Mouse (Mus musculus): ENCODE measurements at regions not wholly inside any gene's neighbourhood (a gene's known extent, or its start where the extent isn't known, plus 50 kb on each side); places are given as distances from the start of the nearest gene placed in this dataset.

DNA sequence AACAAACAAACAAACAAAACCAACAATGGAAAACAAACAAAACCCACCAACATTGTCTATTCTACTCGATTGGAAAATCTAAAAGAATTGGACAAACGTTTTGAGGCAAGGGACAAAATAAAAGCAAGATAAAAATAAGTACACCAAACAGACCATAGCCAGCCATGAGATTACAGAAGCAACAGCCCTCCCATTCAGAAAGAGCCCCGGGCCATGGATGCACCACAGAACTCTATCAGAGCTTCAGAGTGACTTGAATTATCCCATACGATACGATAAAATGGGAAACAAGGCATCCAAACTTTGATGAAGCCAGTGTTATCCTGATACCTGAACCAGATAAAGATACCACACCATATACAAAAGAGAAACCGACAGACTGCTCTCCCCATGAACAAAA is 68.7 kb downstream of the Npepl1 start:
- H3K9ac ChIP-seq (ENCODE audit: low read depth, low read length, severe bottlenecking) = no peak overlapping the region
- H3K4me3 ChIP-seq (replicated peaks; ENCODE audit: low read length) = no peak overlapping the region
- 82% methylated on average over 6 of the region's 6 CpGs for WGBS
- DNase-seq (ENCODE audit: low spot score) (no peak), ATAC-seq (ENCODE audit: low FRiP score, low read depth) (no peak)
- no peaks in the 10 kb centered on the region for H3K36me3 ChIP-seq (ENCODE audit: control insufficient read depth, insufficient read depth, low read length)
- H3K4me1 ChIP-seq (ENCODE audit: control insufficient read depth, insufficient read depth, low read length) = no peaks in the 10 kb centered on the region
- TF ChIP-seq POLR2A (IDR thresholded peaks at IDR 0.05; ENCODE audit: borderline replicate concordance, extremely low read depth, insufficient read depth, insufficient read length) = no peak
- no peak overlapping the region for H3K4me2 ChIP-seq (replicated peaks; ENCODE audit: low read depth, low read length, severe bottlenecking)
- H3K27me3 ChIP-seq (ENCODE audit: control insufficient read depth, insufficient read depth, low read length) = no peaks in the 10 kb centered on the region
- H3K27ac ChIP-seq (replicated peaks; ENCODE audit: low read depth, low read length) = no peak overlapping the region
- no peaks in the 10 kb centered on the region for H3K9me3 ChIP-seq (ENCODE audit: control insufficient read depth, low read length)

GRCm38 (mm10) chr2:174184797-174185196 is 74.6 kb downstream of the Npepl1 start:
- Histone ChIP-seq H3K9ac (ENCODE audit: low read depth, low read length, severe bottlenecking) (no peak overlapping the region), H3K27ac (replicated peaks; ENCODE audit: low read depth, low read length) (no peak overlapping the region), H3K4me1 (ENCODE audit: control insufficient read depth, insufficient read depth, low read length) (no peaks in the 10 kb centered on the region), H3K27me3 (ENCODE audit: control insufficient read depth, insufficient read depth, low read length) (no peaks in the 10 kb centered on the region), H3K36me3 (ENCODE audit: control insufficient read depth, insufficient read depth, low read length) (no peaks in the 10 kb centered on the region), H3K4me2 (replicated peaks; ENCODE audit: low read depth, low read length, severe bottlenecking) (no peak overlapping the region), H3K4me3 (replicated peaks; ENCODE audit: low read length) (no peak overlapping the region), H3K9me3 (ENCODE audit: control insufficient read depth, low read length) (no peaks in the 10 kb centered on the region)
- 77% methylated on average over 5 of the region's 5 CpGs for WGBS
- TF ChIP-seq POLR2A (IDR thresholded peaks at IDR 0.05; ENCODE audit: borderline replicate concordance, extremely low read depth, insufficient read depth, insufficient read length) = no peak
- DNase-seq (ENCODE audit: low spot score) (no peak), ATAC-seq (ENCODE audit: low FRiP score, low read depth) (no peak)

- peaks cover 3% of the 10 kb centered on the region; the same call in 1 of the 2 replicates for H3K4me1 ChIP-seq (ENCODE audit: control insufficient read depth, insufficient read depth, low read length)
- TF ChIP-seq POLR2A (IDR thresholded peaks at IDR 0.05; ENCODE audit: borderline replicate concordance, extremely low read depth, insufficient read depth, insufficient read length) = no peak
- H3K27me3 ChIP-seq (ENCODE audit: control insufficient read depth, insufficient read depth, low read length) = no peaks in the 10 kb centered on the region
- H3K9me3 ChIP-seq (ENCODE audit: control insufficient read depth, low read length) = no peaks in the 10 kb centered on the region
- H3K9ac ChIP-seq (ENCODE audit: low read depth, low read length, severe bottlenecking) = no peak overlapping the region
- no peaks in the 10 kb centered on the region for H3K36me3 ChIP-seq (ENCODE audit: control insufficient read depth, insufficient read depth, low read length)
- H3K4me3 ChIP-seq (replicated peaks; ENCODE audit: low read length) = no peak overlapping the region
- no peak overlapping the region for H3K27ac ChIP-seq (replicated peaks; ENCODE audit: low read depth, low read length)
- no peak overlapping the region for H3K4me2 ChIP-seq (replicated peaks; ENCODE audit: low read depth, low read length, severe bottlenecking)
- ATAC-seq (ENCODE audit: low FRiP score, low read depth) = no peak
- WGBS = 95% methylated on average over 2 of the region's 2 CpGs
- DNase-seq (ENCODE audit: low spot score) = no peak
These were observed 80.9 kb downstream of the Npepl1 start for GRCm38 (mm10) chr2:174191071-174191470.

GRCm38 (mm10) chr2:174191516-174191915 is 81.4 kb downstream of the Npepl1 start:
- no peaks in the 10 kb centered on the region for H3K9me3 ChIP-seq (ENCODE audit: control insufficient read depth, low read length)
- H3K27me3 ChIP-seq (ENCODE audit: control insufficient read depth, insufficient read depth, low read length) = no peaks in the 10 kb centered on the region
- H3K4me2 ChIP-seq (replicated peaks; ENCODE audit: low read depth, low read length, severe bottlenecking) = no peak overlapping the region
- H3K4me1 ChIP-seq (ENCODE audit: control insufficient read depth, insufficient read depth, low read length) = peaks cover 3% of the 10 kb centered on the region; the same call in 1 of the 2 replicates
- H3K9ac ChIP-seq (ENCODE audit: low read depth, low read length, severe bottlenecking) = no peak overlapping the region
- ATAC-seq (ENCODE audit: low FRiP score, low read depth) (no peak), DNase-seq (ENCODE audit: low spot score) (no peak)
- no peaks in the 10 kb centered on the region for H3K36me3 ChIP-seq (ENCODE audit: control insufficient read depth, insufficient read depth, low read length)
- 68% methylated on average over 2 of the region's 2 CpGs for WGBS
- no peak for TF ChIP-seq POLR2A (IDR thresholded peaks at IDR 0.05; ENCODE audit: borderline replicate concordance, extremely low read depth, insufficient read depth, insufficient read length)
- H3K27ac ChIP-seq (replicated peaks; ENCODE audit: low read depth, low read length) = no peak overlapping the region
- H3K4me3 ChIP-seq (replicated peaks; ENCODE audit: low read length) = no peak overlapping the region

- Histone ChIP-seq H3K4me2 (replicated peaks; ENCODE audit: low read depth, low read length, severe bottlenecking) (no peak overlapping the region), H3K27me3 (ENCODE audit: control insufficient read depth, insufficient read depth, low read length) (no peaks in the 10 kb centered on the region), H3K9me3 (ENCODE audit: control insufficient read depth, low read length) (no peaks in the 10 kb centered on the region), H3K4me1 (ENCODE audit: control insufficient read depth, insufficient read depth, low read length) (peaks cover 3% of the 10 kb centered on the region; the same call in 1 of the 2 replicates), H3K27ac (replicated peaks; ENCODE audit: low read depth, low read length) (no peak overlapping the region), H3K9ac (ENCODE audit: low read depth, low read length, severe bottlenecking) (no peak overlapping the region), H3K36me3 (ENCODE audit: control insufficient read depth, insufficient read depth, low read length) (no peaks in the 10 kb centered on the region), H3K4me3 (replicated peaks; ENCODE audit: low read length) (no peak overlapping the region)
- ATAC-seq (ENCODE audit: low FRiP score, low read depth) = no peak
- no peak for DNase-seq (ENCODE audit: low spot score)
- 88% methylated on average over 5 of the region's 5 CpGs for WGBS
- no peak for TF ChIP-seq POLR2A (IDR thresholded peaks at IDR 0.05; ENCODE audit: borderline replicate concordance, extremely low read depth, insufficient read depth, insufficient read length)
These were observed 81.9 kb downstream of the Npepl1 start for GRCm38 (mm10) chr2:174192026-174192425.

- H3K9ac ChIP-seq (ENCODE audit: low read depth, low read length, severe bottlenecking) = no peak overlapping the region
- DNase-seq (ENCODE audit: low spot score) (peak; percentile 27), ATAC-seq (ENCODE audit: low FRiP score, low read depth) (no peak)
- peaks cover 3% of the 10 kb centered on the region; the same call in 1 of the 2 replicates for H3K4me1 ChIP-seq (ENCODE audit: control insufficient read depth, insufficient read depth, low read length)
- H3K9me3 ChIP-seq (ENCODE audit: control insufficient read depth, low read length) = no peaks in the 10 kb centered on the region
- WGBS = 65% methylated on average over 5 of the region's 5 CpGs
- no peaks in the 10 kb centered on the region for H3K27me3 ChIP-seq (ENCODE audit: control insufficient read depth, insufficient read depth, low read length)
- H3K27ac ChIP-seq (replicated peaks; ENCODE audit: low read depth, low read length) = no peak overlapping the region
- H3K36me3 ChIP-seq (ENCODE audit: control insufficient read depth, insufficient read depth, low read length) = no peaks in the 10 kb centered on the region
- no peak for TF ChIP-seq POLR2A (IDR thresholded peaks at IDR 0.05; ENCODE audit: borderline replicate concordance, extremely low read depth, insufficient read depth, insufficient read length)
- no peak overlapping the region for H3K4me3 ChIP-seq (replicated peaks; ENCODE audit: low read length)
- no peak overlapping the region for H3K4me2 ChIP-seq (replicated peaks; ENCODE audit: low read depth, low read length, severe bottlenecking)
These were observed 83.4 kb downstream of the Npepl1 start for GRCm38 (mm10) chr2:174193506-174193905.
